Comparison of ENCODE assay signal across 24 mouse cellular contexts in genomic region chr12:32215143-32215542, GRCm38 (mm10). TPM values are rescaled to one million over a fixed set of nuclear protein-coding genes. Genes with fewer than 3 reads are reported as not detected.
A peak's percentile ranks its signal among the peaks of the same experiment; 100 is the strongest.
DNase-seq lines count a peak whose midpoint lies in the region; ATAC-seq and TF ChIP-seq lines count a peak whose summit lies in the region.
"Had no signal": no experiment of that assay in that cellular context is flagged by ENCODE, and none has a peak within 500 bp of the region (broad histone marks: within the 10 kb centered on the region; RNA-seq: fewer than 3 reads in every experiment).

No protein-coding gene starts in this region.

- TF ChIP-seq CTCF in bone marrow, adult 2 months (IDR thresholded peaks at IDR 0.05; ENCODE audit: control insufficient read depth, insufficient read depth, low read length), result no peak

- WGBS in heart, embryonic 10.5 days, result 80% methylated on average over 6 of the region's 6 CpGs
- WGBS in heart, embryonic 12.5 days, result 74% methylated on average over 6 of the region's 6 CpGs
- WGBS in bone marrow, adult 2 months, result 17% methylated on average over 6 of the region's 6 CpGs
- 91% methylated on average over 6 of the region's 6 CpGs for WGBS in midbrain, embryonic 10.5 days

- no peaks in the 10 kb centered on the region for H3K36me3 ChIP-seq in heart, embryonic 10.5 days
- no peaks in the 10 kb centered on the region for H3K36me3 ChIP-seq in heart, embryonic 12.5 days
- no peaks in the 10 kb centered on the region for H3K36me3 ChIP-seq in midbrain, embryonic 10.5 days
- H3K36me3 ChIP-seq: embryonic facial prominence, embryonic 12.5 days; hindbrain, embryonic 12.5 days had no signal

- no peak for TF ChIP-seq POLR2A in bone marrow, adult 2 months (IDR thresholded peaks at IDR 0.05; ENCODE audit: borderline replicate concordance, control insufficient read depth, low read depth, low read length)

- H3K4me1 ChIP-seq in heart, embryonic 10.5 days, result peaks cover 9% of the 10 kb centered on the region; the same call in 1 of the 2 replicates
- H3K4me1 ChIP-seq in heart, embryonic 12.5 days (replicated peaks), result peaks cover 9% of the 10 kb centered on the region; the same call in 1 of the 2 replicates
- peaks cover 5% of the 10 kb centered on the region; the same call in 1 of the 2 replicates for H3K4me1 ChIP-seq in bone marrow, adult 2 months (ENCODE audit: control insufficient read depth, insufficient read depth, low read length)
- peaks cover 8% of the 10 kb centered on the region for H3K4me1 ChIP-seq in midbrain, embryonic 10.5 days
- H3K4me1 ChIP-seq: embryonic facial prominence, embryonic 12.5 days; hindbrain, embryonic 12.5 days had no signal

- ATAC-seq in heart, embryonic 12.5 days (ENCODE audit: insufficient number of reproducible peaks, low FRiP score), result no peak
- ATAC-seq in hematopoietic stem cell, adult 5-6 weeks (replicated peaks in 1 of 2; ENCODE audit: insufficient read depth in 1 of 2, low FRiP score in 2 of 2, low TSS enrichment in 1 of 2, low read depth in 1 of 2, poor library complexity in 2 of 2, severe bottlenecking in 2 of 2), result peak; percentile 59 to 71; a peak in 2 of 4 replicates
- ATAC-seq in megakaryocyte progenitor cell, adult 5-6 weeks (replicated peaks; ENCODE audit: poor library complexity), result peak; percentile 86
- ATAC-seq: activated CD4-positive, CD25-positive, alpha-beta regulatory T cell, adult 4 months; forebrain, postnatal 0 days; hindbrain, embryonic 16.5 days; inflammation-experienced regulatory T-cells, adult 6 months; Patski had no signal

- no peaks in the 10 kb centered on the region for H3K27me3 ChIP-seq in heart, embryonic 10.5 days (ENCODE audit: insufficient read depth, poor library complexity, severe bottlenecking)
- no peaks in the 10 kb centered on the region for H3K27me3 ChIP-seq in heart, embryonic 12.5 days (replicated peaks)
- H3K27me3 ChIP-seq in midbrain, embryonic 10.5 days (ENCODE audit: low read depth, poor library complexity, severe bottlenecking), result no peaks in the 10 kb centered on the region
- H3K27me3 ChIP-seq: CH12.LX; embryonic facial prominence, embryonic 12.5 days; hindbrain, embryonic 12.5 days had no signal

- no peak overlapping the region for H3K4me3 ChIP-seq in heart, embryonic 10.5 days
- no peak overlapping the region for H3K4me3 ChIP-seq in heart, embryonic 12.5 days
- H3K4me3 ChIP-seq in bone marrow, adult 2 months (replicated peaks; ENCODE audit: control insufficient read depth, low read depth, low read length), result no peak overlapping the region
- no peak overlapping the region for H3K4me3 ChIP-seq in midbrain, embryonic 10.5 days
- H3K4me3 ChIP-seq: embryonic facial prominence, embryonic 12.5 days; gastrocnemius, adult 2 months; hindbrain, embryonic 12.5 days had no signal

- no peaks in the 10 kb centered on the region for H3K9me3 ChIP-seq in heart, embryonic 10.5 days
- no peaks in the 10 kb centered on the region; the same call in 1 of the 2 replicates for H3K9me3 ChIP-seq in heart, embryonic 12.5 days (replicated peaks)
- H3K9me3 ChIP-seq in midbrain, embryonic 10.5 days (replicated peaks), result no peaks in the 10 kb centered on the region
- H3K9me3 ChIP-seq: embryonic facial prominence, embryonic 12.5 days; hindbrain, embryonic 12.5 days had no signal

- H3K4me2 ChIP-seq in heart, embryonic 12.5 days, result no peak overlapping the region
- H3K4me2 ChIP-seq: embryonic facial prominence, embryonic 12.5 days; heart, embryonic 11.5 days; hindbrain, embryonic 12.5 days had no signal

- no peak overlapping the region for H3K27ac ChIP-seq in heart, embryonic 10.5 days
- H3K27ac ChIP-seq in heart, embryonic 12.5 days (ENCODE audit: poor library complexity, severe bottlenecking), result no peak overlapping the region
- H3K27ac ChIP-seq in bone marrow, adult 2 months (ENCODE audit: control insufficient read depth, insufficient read depth, low read depth, low read length, poor library complexity), result peak overlapping the region; percentile 16; the same call in 1 of the 2 replicates
- no peak overlapping the region for H3K27ac ChIP-seq in midbrain, embryonic 10.5 days (replicated peaks)
- H3K27ac ChIP-seq: embryonic facial prominence, embryonic 12.5 days; gastrocnemius, adult 2 months; hindbrain, embryonic 12.5 days had no signal

- DNase-seq in heart, embryonic 10.5 days (ENCODE audit: low spot score), result peak; percentile 36
- DNase-seq in thymus, postnatal 25 days, result no peak
- no peak for DNase-seq in spleen, postnatal 10 days (ENCODE audit: low spot score in 2 of 2)
- DNase-seq in midbrain, embryonic 10.5 days (ENCODE audit: low spot score), result no peak
- DNase-seq: adrenal gland, postnatal 14 days; cerebellum, adult 2 months; cerebellum, postnatal 10 days; embryo, embryonic 11 days; forebrain, postnatal 0 days; gastrocnemius, adult 2 months; gastrocnemius, postnatal 25 days; heart, postnatal 36 days had no signal

- H3K9ac ChIP-seq in heart, embryonic 12.5 days, result no peak overlapping the region
- H3K9ac ChIP-seq: embryonic facial prominence, embryonic 12.5 days; forebrain, postnatal 0 days; hindbrain, embryonic 12.5 days had no signal

RNA-seq across cellular contexts. Expression of gene Pik3cg, which starts 6.7 kb away (rescaled TPM):
- 0.70 and 0.82 TPM in 2 replicates for polyA plus RNA-seq in heart, embryonic 10.5 days (2016; fragmentation: Nextera tagmentation; extraction: Ambion mirVana)
- polyA plus RNA-seq in heart, embryonic 12.5 days (2016; fragmentation: Nextera tagmentation; extraction: Ambion mirVana), result 1.2 and 1.6 TPM in 2 replicates
- polyA plus RNA-seq in bone marrow, adult 2 months (2011; ENCODE audit: insufficient read depth, insufficient read length, low replicate concordance, missing spikeins), result 4.7 and 10.5 TPM in 2 replicates
- 53.0 and 68.8 TPM in 2 replicates for total RNA-seq in hematopoietic stem cell, adult 5-6 weeks (2017)
- total RNA-seq in megakaryocyte progenitor cell, adult 5-6 weeks (2015), result 84.9 and 91.5 TPM in 2 replicates
- 32.5 and 36.9 TPM in 2 replicates for total RNA-seq in megakaryocyte progenitor cell, adult 5-6 weeks (2017)
- polyA plus RNA-seq in midbrain, embryonic 10.5 days (2016; fragmentation: Nextera tagmentation; extraction: Ambion mirVana), result 0.75 and 1.5 TPM in 2 replicates
- polyA plus RNA-seq: Patski had no signal
